Mouse (Mus musculus): ENCODE measurements at regions not wholly inside any gene's neighbourhood (a gene's known extent, or its start where the extent isn't known, plus 50 kb on each side); places are given as distances from the start of the nearest gene placed in this dataset.
"Not testable (repeated sequence)": the region's sequence is repeated elsewhere in the genome, so short reads cannot be mapped to it uniquely, and the experiment has no call there.

GRCm38 (mm10) chr12:28922236-28922635, 170.6 kb downstream of the Eipr1 start:
- DNase-seq = no peak

GRCm38 (mm10) chr12:28925206-28925605, 173.6 kb downstream of the Eipr1 start:
- DNase-seq = no peak

GRCm38 (mm10) chr12:28939936-28940335, 188.3 kb downstream of the Eipr1 start:
- DNase-seq = no peak

- DNase-seq = no peak
Measured at GRCm38 (mm10) chr12:28948889-28949288, 197.3 kb downstream of the Eipr1 start.

- DNase-seq = no peak
Measured at GRCm38 (mm10) chr12:28949307-28949706, 197.7 kb downstream of the Eipr1 start.

GRCm38 (mm10) chr12:28957155-28957554, 205.6 kb downstream of the Eipr1 start:
- DNase-seq = no peak

GRCm38 (mm10) chr12:28958661-28959060, 207.1 kb downstream of the Eipr1 start:
- no peak for DNase-seq

GRCm38 (mm10) chr12:28969671-28970379, 218.2 kb downstream of the Eipr1 start:
- no peak for DNase-seq

- peak; percentile 29 for DNase-seq
Measured at GRCm38 (mm10) chr12:28974571-28975041, 223.0 kb downstream of the Eipr1 start.

- no peak for DNase-seq
Measured at GRCm38 (mm10) chr12:28975249-28975648, 223.6 kb downstream of the Eipr1 start.

- DNase-seq = no peak
Measured at GRCm38 (mm10) chr12:28979679-28980078, 228.1 kb downstream of the Eipr1 start.

GRCm38 (mm10) chr12:28986214-28986613, 234.6 kb downstream of the Eipr1 start:
- DNase-seq = no peak

GRCm38 (mm10) chr12:28997474-28998192, 246.0 kb downstream of the Eipr1 start:
- no peak for DNase-seq

- no peak for DNase-seq
Measured at GRCm38 (mm10) chr12:28999963-29000451, 248.4 kb downstream of the Eipr1 start.

GRCm38 (mm10) chr12:29004504-29004903, 252.9 kb downstream of the Eipr1 start:
- no peak for DNase-seq

- DNase-seq = no peak
Measured at GRCm38 (mm10) chr12:29014601-29015000, 263.0 kb downstream of the Eipr1 start.

- no peak for DNase-seq
Measured at GRCm38 (mm10) chr12:29015200-29015862, 263.7 kb downstream of the Eipr1 start.

GRCm38 (mm10) chr12:29021152-29021551, 269.5 kb downstream of the Eipr1 start:
- DNase-seq = no peak

- DNase-seq = no peak
Measured at GRCm38 (mm10) chr12:29028171-29028570, 276.6 kb downstream of the Eipr1 start.

- no peak for DNase-seq
Measured at GRCm38 (mm10) chr12:29029461-29029860, 277.9 kb downstream of the Eipr1 start.

GRCm38 (mm10) chr12:29046009-29046408, 294.4 kb downstream of the Eipr1 start:
- DNase-seq = no peak

GRCm38 (mm10) chr12:29048596-29048995, 297.0 kb downstream of the Eipr1 start:
- not testable (repeated sequence) for DNase-seq

- no peak for DNase-seq
Measured at GRCm38 (mm10) chr12:29049105-29049511, 297.5 kb downstream of the Eipr1 start.

- no peak for DNase-seq
Measured at GRCm38 (mm10) chr12:29049801-29050200, 298.2 kb downstream of the Eipr1 start.
